Mouse (Mus musculus): ENCODE measurements around the gene Aqp11.

DNA sequence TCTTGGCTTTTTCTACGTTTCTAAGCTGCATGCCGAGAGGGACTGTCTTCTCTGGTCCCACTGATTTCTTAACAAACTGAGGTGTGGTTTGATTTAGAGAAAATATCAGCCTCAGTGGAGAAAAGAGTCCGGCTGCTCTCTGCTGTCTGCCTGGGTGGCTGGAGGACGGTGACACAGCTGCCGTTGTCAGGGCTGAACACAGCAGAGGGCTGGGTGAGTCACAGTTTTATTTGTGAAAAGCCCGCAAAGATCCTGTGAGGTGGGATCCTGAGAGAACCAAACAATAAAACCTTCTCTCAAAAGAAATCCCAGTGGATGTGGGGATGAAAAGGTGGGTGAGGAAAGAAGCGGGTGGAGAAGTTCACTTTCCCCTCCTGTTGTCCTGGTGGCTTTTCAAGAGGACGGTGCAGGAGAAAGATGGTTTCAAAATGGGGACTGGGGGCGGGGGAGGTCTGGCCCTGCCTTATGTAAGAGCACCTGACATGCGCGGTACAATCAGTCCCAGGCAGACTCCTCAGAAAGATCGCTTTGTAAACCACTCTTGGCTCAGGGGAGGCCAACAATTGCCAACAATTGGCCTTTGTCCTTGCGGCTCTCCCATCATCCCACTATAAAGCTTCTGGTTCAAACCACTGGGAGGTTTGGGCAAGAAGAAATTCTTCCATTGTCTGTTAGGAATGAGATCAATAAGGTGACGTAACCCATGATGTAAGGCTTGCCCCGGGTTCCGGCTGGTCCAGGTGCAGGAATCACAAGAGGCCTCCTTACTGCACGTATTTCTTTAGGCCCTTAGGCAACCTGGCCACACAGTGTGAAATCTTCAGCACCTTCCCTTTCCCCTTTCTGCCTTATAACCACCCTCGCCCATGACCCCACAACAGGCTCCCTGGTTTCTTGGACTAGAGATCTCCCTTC is 19.1 kb upstream of the Aqp11 start:
- TF ChIP-seq CTCF (IDR thresholded peaks at IDR 0.05; ENCODE audit: insufficient read depth, low read depth, low read length) (no peak), POLR2A (IDR thresholded peaks at IDR 0.05; ENCODE audit: insufficient read depth, low read depth, low read length) (no peak)
